Mouse (Mus musculus): ENCODE results near the gene Cdkn2aipnl. TPM values are rescaled to one million over a fixed set of nuclear protein-coding genes. Genes with fewer than 3 reads are reported as not detected.

Gene Cdkn2aipnl
- polyA plus RNA-seq, 1 experiment from 2014 or later = 121 TPM

DNA sequence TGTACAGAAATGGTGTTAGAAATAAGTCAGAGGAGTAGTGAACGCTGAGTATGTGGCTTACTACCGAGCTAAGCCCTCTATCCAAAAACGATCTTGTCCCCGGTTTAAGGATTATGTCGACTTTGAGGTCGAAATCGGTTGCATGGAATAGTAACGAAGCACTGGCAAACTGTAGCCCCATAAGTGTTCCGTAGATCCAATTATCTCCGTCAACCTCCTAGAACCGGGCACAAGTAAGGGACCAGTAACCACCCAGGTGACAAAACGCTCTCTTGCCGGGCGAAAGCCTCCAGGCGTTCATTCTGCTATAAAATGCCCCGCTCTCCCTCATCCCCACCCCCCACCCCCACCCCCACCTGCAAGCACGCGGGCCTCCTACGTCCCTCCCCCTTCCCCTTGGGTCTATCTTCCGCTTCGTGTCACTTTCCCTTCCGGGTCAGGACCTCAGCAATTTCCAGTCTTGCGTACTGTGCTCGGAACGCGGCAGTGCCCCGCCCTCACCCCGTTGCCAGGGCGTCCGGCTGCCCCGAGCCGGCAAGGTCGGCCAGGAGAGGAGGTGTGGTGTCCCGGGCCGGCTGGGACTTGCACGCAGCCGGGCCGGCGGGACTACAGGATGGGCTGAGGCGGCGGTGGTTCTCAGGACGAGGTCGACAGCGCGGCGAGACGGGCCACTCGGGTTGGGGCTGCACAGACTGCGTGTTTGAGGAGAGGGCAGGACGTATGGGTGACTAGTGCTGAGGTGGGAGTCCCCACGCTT lies 36.5 kb downstream of the Cdkn2aipnl start, which contains the start of gene Cdkl3:
Cdkl3 (plus strand) TSS at position 450 of the 757 bp plus-strand sequence.
- Histone ChIP-seq H3K27me3 (replicated peaks; ENCODE audit: control insufficient read depth, insufficient read depth, low read length) (no peaks in the 10 kb centered on the region), H3K4me3 (ENCODE audit: low read depth, low read length) (peak within 1 kb of the TSS; percentile 78), H3K27ac (ENCODE audit: low read depth, low read length) (peak within 1 kb of the TSS; percentile 86), H3K36me3 (ENCODE audit: control insufficient read depth, insufficient read depth, low read length) (no peaks in the 10 kb centered on the region), H3K4me2 (ENCODE audit: low read length) (peak within 1 kb of the TSS; percentile 59), H3K9me3 (replicated peaks; ENCODE audit: control insufficient read depth, low read length) (no peaks in the 10 kb centered on the region), H3K9ac (ENCODE audit: low read length) (peak within 1 kb of the TSS; percentile 87), H3K4me1 (ENCODE audit: control insufficient read depth, insufficient read depth, low read length) (peaks cover 17% of the 10 kb centered on the region)
- DNase-seq (ENCODE audit: low spot score) = peak; percentile 97
- peak; percentile 79 for ATAC-seq
- WGBS = under 1% methylated on average over 51 of the region's 51 CpGs

DNA sequence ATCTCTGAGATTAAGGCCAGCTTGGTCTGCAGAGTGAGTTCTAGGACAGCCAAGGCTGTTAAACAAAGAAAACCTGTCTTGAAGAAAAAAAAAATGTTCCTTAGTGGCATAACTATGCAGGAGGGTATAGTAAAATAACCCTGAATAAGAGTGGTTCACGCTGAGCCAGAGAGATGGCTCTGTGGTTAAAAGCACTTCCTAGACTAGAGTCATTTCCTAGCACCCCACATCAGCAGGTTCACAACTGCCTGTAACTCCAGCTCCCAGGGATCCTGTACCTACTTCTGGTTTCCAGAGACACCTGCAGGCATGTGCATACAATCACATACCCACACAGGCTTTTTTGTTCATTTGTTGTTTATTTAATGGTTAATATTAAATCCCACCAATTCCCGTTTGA lies 38.1 kb downstream of the Cdkn2aipnl start:
- H3K4me2 ChIP-seq (ENCODE audit: low read length) = peak overlapping the region; percentile 14; the same call in 1 of the 2 replicates
- H3K27me3 ChIP-seq (replicated peaks; ENCODE audit: control insufficient read depth, insufficient read depth, low read length) = no peaks in the 10 kb centered on the region
- ATAC-seq = no peak
- H3K36me3 ChIP-seq (ENCODE audit: control insufficient read depth, insufficient read depth, low read length) = no peaks in the 10 kb centered on the region
- H3K27ac ChIP-seq (ENCODE audit: low read depth, low read length) = no peak overlapping the region
- no peak overlapping the region for H3K4me3 ChIP-seq (ENCODE audit: low read depth, low read length)
- no peak for DNase-seq (ENCODE audit: low spot score)
- no peaks in the 10 kb centered on the region for H3K9me3 ChIP-seq (replicated peaks; ENCODE audit: control insufficient read depth, low read length)
- H3K9ac ChIP-seq (ENCODE audit: low read length) = no peak overlapping the region
- H3K4me1 ChIP-seq (ENCODE audit: control insufficient read depth, insufficient read depth, low read length) = peaks cover 14% of the 10 kb centered on the region
- 74% methylated on average over 2 of the region's 2 CpGs for WGBS

DNA sequence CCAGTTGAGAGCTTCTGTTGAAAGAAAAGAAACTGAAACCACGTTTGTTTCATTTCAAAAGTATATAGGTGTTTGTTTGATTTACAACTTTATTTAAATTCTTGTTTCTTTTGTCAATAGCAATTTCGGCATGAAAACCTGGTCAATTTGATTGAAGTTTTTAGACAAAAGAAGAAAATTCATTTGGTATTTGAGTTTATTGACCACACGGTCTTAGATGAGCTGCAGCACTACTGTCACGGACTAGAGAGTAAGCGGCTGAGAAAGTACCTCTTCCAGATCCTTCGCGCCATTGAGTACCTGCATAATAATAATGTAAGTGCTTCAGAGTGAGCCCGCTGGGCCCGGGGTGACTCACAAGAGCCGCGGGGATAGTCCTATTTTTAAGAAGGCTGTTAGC lies 43.5 kb downstream of the Cdkn2aipnl start:
- H3K4me3 ChIP-seq (ENCODE audit: low read depth, low read length) = no peak overlapping the region
- WGBS = 91% methylated on average over 11 of the region's 11 CpGs
- H3K9me3 ChIP-seq (replicated peaks; ENCODE audit: control insufficient read depth, low read length) = no peaks in the 10 kb centered on the region
- no peaks in the 10 kb centered on the region; the same call in 1 of the 2 replicates for H3K4me1 ChIP-seq (ENCODE audit: control insufficient read depth, insufficient read depth, low read length)
- no peak for DNase-seq (ENCODE audit: low spot score)
- no peaks in the 10 kb centered on the region for H3K36me3 ChIP-seq (ENCODE audit: control insufficient read depth, insufficient read depth, low read length)
- ATAC-seq = no peak
- no peak overlapping the region for H3K4me2 ChIP-seq (ENCODE audit: low read length)
- H3K27ac ChIP-seq (ENCODE audit: low read depth, low read length) = no peak overlapping the region
- H3K9ac ChIP-seq (ENCODE audit: low read length) = no peak overlapping the region
- no peaks in the 10 kb centered on the region for H3K27me3 ChIP-seq (replicated peaks; ENCODE audit: control insufficient read depth, insufficient read depth, low read length)

DNA sequence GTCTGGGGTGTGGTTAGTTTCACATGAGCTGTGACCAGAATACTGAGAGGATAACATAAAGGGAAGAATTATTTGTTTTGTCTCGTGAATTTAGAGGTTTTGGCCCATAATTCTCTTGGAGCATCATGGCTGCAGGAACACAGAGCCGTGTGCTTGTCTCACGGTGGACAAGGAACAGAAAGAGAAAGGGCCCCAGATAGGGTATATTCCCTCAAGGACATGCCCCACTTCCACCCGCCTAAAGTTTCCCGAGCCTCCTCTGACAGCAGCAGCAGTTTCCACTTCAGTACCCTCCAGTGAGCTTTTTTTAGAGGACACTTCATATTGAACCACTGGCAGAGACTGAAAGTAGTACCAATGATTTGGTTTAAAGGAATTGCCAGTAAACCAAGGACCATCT lies 44.1 kb downstream of the Cdkn2aipnl start:
- ATAC-seq (no peak), DNase-seq (ENCODE audit: low spot score) (no peak)
- H3K4me3 ChIP-seq (ENCODE audit: low read depth, low read length) = no peak overlapping the region
- no peak overlapping the region for H3K27ac ChIP-seq (ENCODE audit: low read depth, low read length)
- no peaks in the 10 kb centered on the region for H3K36me3 ChIP-seq (ENCODE audit: control insufficient read depth, insufficient read depth, low read length)
- H3K9me3 ChIP-seq (replicated peaks; ENCODE audit: control insufficient read depth, low read length) = no peaks in the 10 kb centered on the region
- no peak overlapping the region for H3K9ac ChIP-seq (ENCODE audit: low read length)
- H3K27me3 ChIP-seq (replicated peaks; ENCODE audit: control insufficient read depth, insufficient read depth, low read length) = no peaks in the 10 kb centered on the region
- 75% methylated on average over 5 of the region's 5 CpGs for WGBS
- H3K4me2 ChIP-seq (ENCODE audit: low read length) = no peak overlapping the region
- no peaks in the 10 kb centered on the region for H3K4me1 ChIP-seq (ENCODE audit: control insufficient read depth, insufficient read depth, low read length)

DNA sequence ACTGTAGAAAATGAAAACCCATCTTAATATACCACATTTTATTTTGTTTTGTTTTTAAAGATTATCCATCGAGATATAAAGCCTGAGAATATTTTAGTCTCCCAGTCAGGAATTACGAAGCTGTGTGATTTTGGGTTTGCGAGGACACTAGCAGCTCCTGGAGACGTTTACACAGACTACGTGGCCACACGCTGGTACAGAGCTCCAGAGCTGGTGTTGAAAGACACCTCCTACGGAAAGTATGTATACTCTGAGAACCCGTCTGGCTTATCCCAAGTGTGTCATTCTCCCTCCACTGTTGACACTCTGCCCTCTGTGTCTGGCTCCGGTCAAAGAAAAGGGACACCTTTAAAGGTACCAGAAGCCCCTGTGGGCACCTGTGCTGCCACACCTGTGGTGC lies 50.8 kb downstream of the Cdkn2aipnl start:
- no peaks in the 10 kb centered on the region for H3K27me3 ChIP-seq (replicated peaks; ENCODE audit: control insufficient read depth, insufficient read depth, low read length)
- H3K9ac ChIP-seq (ENCODE audit: low read length) = no peak overlapping the region
- peaks cover 4% of the 10 kb centered on the region; the same call in 1 of the 2 replicates for H3K36me3 ChIP-seq (ENCODE audit: control insufficient read depth, insufficient read depth, low read length)
- WGBS = 89% methylated on average over 9 of the region's 9 CpGs
- no peak overlapping the region for H3K4me2 ChIP-seq (ENCODE audit: low read length)
- H3K9me3 ChIP-seq (replicated peaks; ENCODE audit: control insufficient read depth, low read length) = no peaks in the 10 kb centered on the region
- H3K27ac ChIP-seq (ENCODE audit: low read depth, low read length) = no peak overlapping the region
- H3K4me3 ChIP-seq (ENCODE audit: low read depth, low read length) = no peak overlapping the region
- no peaks in the 10 kb centered on the region for H3K4me1 ChIP-seq (ENCODE audit: control insufficient read depth, insufficient read depth, low read length)
- no peak for DNase-seq (ENCODE audit: low spot score)
- ATAC-seq = no peak

Other genes with a start within 250 kb of the Cdkn2aipnl start
- 7.5 and 11.6 TPM in 2 replicates for gene Sec24a, start 204.0 kb upstream of the Cdkn2aipnl start, polyA plus RNA-seq (2014; fragmentation: Nextera tagmentation; extraction: Ambion mirVana)
- gene Sar1b, start 204.0 kb upstream of the Cdkn2aipnl start, polyA plus RNA-seq (2014; fragmentation: Nextera tagmentation; extraction: Ambion mirVana) = 179 and 184 TPM in 2 replicates
- 0.20 and 0.23 TPM in 2 replicates for gene Jade2, start 110.0 kb upstream of the Cdkn2aipnl start, polyA plus RNA-seq (2014; fragmentation: Nextera tagmentation; extraction: Ambion mirVana)
- 189 and 211 TPM in 2 replicates for gene Ube2b, start 33.1 kb downstream of the Cdkn2aipnl start, polyA plus RNA-seq (2014; fragmentation: Nextera tagmentation; extraction: Ambion mirVana)
- 20.4 and 22.3 TPM in 2 replicates for gene Cdkl3, start 36.6 kb downstream of the Cdkn2aipnl start, polyA plus RNA-seq (2014; fragmentation: Nextera tagmentation; extraction: Ambion mirVana)
- gene Ppp2ca, start 131.0 kb downstream of the Cdkn2aipnl start, polyA plus RNA-seq (2014; fragmentation: Nextera tagmentation; extraction: Ambion mirVana) = 137 and 140 TPM in 2 replicates
- not detected in 2 replicates for gene Olfr1373, start 177.9 kb downstream of the Cdkn2aipnl start, polyA plus RNA-seq (2014; fragmentation: Nextera tagmentation; extraction: Ambion mirVana)
- gene Olfr1371, start 246.3 kb downstream of the Cdkn2aipnl start, polyA plus RNA-seq (2014; fragmentation: Nextera tagmentation; extraction: Ambion mirVana) = not detected in 2 replicates

All from forebrain, embryonic 14.5 days (tissue).